Mouse (Mus musculus): ENCODE measurements around the gene Zfp764. TPM values are rescaled to one million over a fixed set of nuclear protein-coding genes. Genes with fewer than 3 reads are reported as not detected.
A peak's percentile ranks its signal among the peaks of the same experiment; 100 is the strongest.
"Not testable (repeated sequence)": the region's sequence is repeated elsewhere in the genome, so short reads cannot be mapped to it uniquely, and the experiment has no call there.

Zfp764 gene
- total RNA-seq (2021), result 1 to 10 TPM; 4.5 TPM

- intact Hi-C loops (cut with DNase I), result not testable (repeated sequence)
- DNase-seq (ENCODE audit: low spot score in 2 of 2), result peak; percentile 86 to 89
Measured at GRCm38 (mm10) chr7:127406002-127406987, at the start of gene Zfp764. Gene Zfp764, minus strand, starts transcription at chr7:127406822.

- no peak for DNase-seq (ENCODE audit: low spot score in 2 of 2)
- intact Hi-C loops (cut with DNase I), result no loop called here
Measured at GRCm38 (mm10) chr7:127454905-127455304, 48.3 kb upstream of the Zfp764 start.

- DNase-seq (ENCODE audit: low spot score in 2 of 2), result no peak
- intact Hi-C loops (cut with DNase I), result no loop called here
Measured at GRCm38 (mm10) chr7:127453056-127453455, 46.4 kb upstream of the Zfp764 start.

- intact Hi-C loops (cut with DNase I), result loop anchor here (2.0 kb wide), 1 partner anchor 21 kb away; no protein-coding TSS in a partner anchor
- DNase-seq (ENCODE audit: low spot score in 2 of 2), result no peak
Measured at GRCm38 (mm10) chr7:127449966-127450365, 43.3 kb upstream of the Zfp764 start.

GRCm38 (mm10) chr7:127448521-127449300, 42.1 kb upstream of the Zfp764 start, which contains the start of gene Zfp689:
Gene Zfp689, minus strand, starts transcription at chr7:127449158.
- peak; percentile 93 to 98 for DNase-seq (ENCODE audit: low spot score in 2 of 2)
- intact Hi-C loops (cut with DNase I), result loop anchor here (2.0 kb wide), 1 partner anchor 22 kb away; no protein-coding TSS in a partner anchor

GRCm38 (mm10) chr7:127443976-127444375, 37.4 kb upstream of the Zfp764 start:
- intact Hi-C loops (cut with DNase I), result no loop called here
- no peak for DNase-seq (ENCODE audit: low spot score in 2 of 2)

GRCm38 (mm10) chr7:127437724-127438123, 31.1 kb upstream of the Zfp764 start:
- DNase-seq (ENCODE audit: low spot score in 2 of 2), result no peak
- intact Hi-C loops (cut with DNase I), result no loop called here

GRCm38 (mm10) chr7:127435206-127435605, 28.6 kb upstream of the Zfp764 start:
- intact Hi-C loops (cut with DNase I), result no loop called here
- DNase-seq (ENCODE audit: low spot score in 2 of 2), result no peak

GRCm38 (mm10) chr7:127426354-127426753, 19.7 kb upstream of the Zfp764 start:
- DNase-seq (ENCODE audit: low spot score in 2 of 2), result no peak
- intact Hi-C loops (cut with DNase I), result no loop called here

- DNase-seq (ENCODE audit: low spot score in 2 of 2), result no peak
- intact Hi-C loops (cut with DNase I), result no loop called here
Measured at GRCm38 (mm10) chr7:127425911-127426310, 19.3 kb upstream of the Zfp764 start.

- no peak for DNase-seq (ENCODE audit: low spot score in 2 of 2)
- intact Hi-C loops (cut with DNase I), result no loop called here
Measured at GRCm38 (mm10) chr7:127425291-127425690, 18.7 kb upstream of the Zfp764 start.

GRCm38 (mm10) chr7:127422247-127422646, 15.6 kb upstream of the Zfp764 start:
- intact Hi-C loops (cut with DNase I), result no loop called here
- peak; percentile 42 to 65 for DNase-seq (ENCODE audit: low spot score in 2 of 2)

- intact Hi-C loops (cut with DNase I), result no loop called here
- DNase-seq (ENCODE audit: low spot score in 2 of 2), result peak; percentile 89 to 93
Measured at GRCm38 (mm10) chr7:127421388-127422191, 15.0 kb upstream of the Zfp764 start, which contains the start of gene Zfp688. Gene Zfp688, minus strand, starts transcription at chr7:127422068.

GRCm38 (mm10) chr7:127411418-127411817, 4.8 kb upstream of the Zfp764 start:
- intact Hi-C loops (cut with DNase I), result no loop called here
- no peak for DNase-seq (ENCODE audit: low spot score in 2 of 2)

- intact Hi-C loops (cut with DNase I); DNase-seq (ENCODE audit: low spot score in 2 of 2): not testable (repeated sequence)
Measured at GRCm38 (mm10) chr7:127404101-127404500, 2.5 kb downstream of the Zfp764 start.

- intact Hi-C loops (cut with DNase I), result no loop called here
- DNase-seq (ENCODE audit: low spot score in 2 of 2), result no peak
Measured at GRCm38 (mm10) chr7:127402980-127403379, 3.6 kb downstream of the Zfp764 start.

- DNase-seq (ENCODE audit: low spot score in 2 of 2), result no peak
- intact Hi-C loops (cut with DNase I), result no loop called here
Measured at GRCm38 (mm10) chr7:127400355-127400754, 6.3 kb downstream of the Zfp764 start.

GRCm38 (mm10) chr7:127393944-127394333, 12.7 kb downstream of the Zfp764 start:
- DNase-seq (ENCODE audit: low spot score in 2 of 2), result no peak
- intact Hi-C loops (cut with DNase I), result no loop called here

All from left cerebral cortex, postnatal 25 days (tissue).